Mouse (Mus musculus) liver, embryonic 16.5 days (tissue): Measurements from ENCODE around the gene Hnrnpr. TPM values are rescaled to one million over a fixed set of nuclear protein-coding genes. Genes with fewer than 3 reads are reported as not detected.

Experiments
- ATAC-seq: fragments of 200-750 bp; cut with Nextera tagmentation; 2 replicates; pipeline ENCODE4 v1.8.0; 2017; ENCODE audit warnings: low read depth, mild to moderate bottlenecking, moderate number of reproducible peaks, moderate library complexity
- H3K27ac ChIP-seq: fragments of 300-500 bp; sonication (generic); 2 replicates; pipeline ENCODE4 v1.5.1; 2014; ENCODE audit warnings: mild to moderate bottlenecking, low read length
- H3K27me3 ChIP-seq: fragments of 300-500 bp; sonication (generic); 2 replicates; pipeline ENCODE4 v1.6.1; 2014; ENCODE audit warnings: low read depth, low read length, mixed read lengths; ENCODE audit not compliant: control insufficient read depth, insufficient read depth
- H3K36me3 ChIP-seq: fragments of 300-500 bp; sonication (generic); 2 replicates; pipeline ENCODE4 v1.6.1; 2014; ENCODE audit warnings: mild to moderate bottlenecking; ENCODE audit not compliant: control insufficient read depth, insufficient read depth
- H3K4me1 ChIP-seq: fragments of 300-500 bp; sonication (generic); 2 replicates; pipeline ENCODE4 v1.6.1; 2014; ENCODE audit warnings: low read depth, low read length, mixed read lengths; ENCODE audit not compliant: control insufficient read depth
- H3K4me2 ChIP-seq: fragments of 300-500 bp; sonication (generic); 2 replicates; pipeline ENCODE4 v1.6.1; 2014; ENCODE audit warnings: low read depth, low read length, mixed read lengths
- H3K4me3 ChIP-seq: fragments of 300-500 bp; sonication (generic); 2 replicates; pipeline ENCODE4 v1.5.1; 2014; ENCODE audit warnings: low read depth, mild to moderate bottlenecking, low read length
- H3K9ac ChIP-seq: fragments of 300-500 bp; sonication (generic); 2 replicates; pipeline ENCODE4 v1.6.1; 2014; ENCODE audit warnings: low read depth, low read length
- H3K9me3 ChIP-seq: fragments of 300-500 bp; sonication (generic); replicated peaks from 2 replicates; pipeline ENCODE4 v1.6.1; 2016; ENCODE audit warnings: low read length; ENCODE audit not compliant: control insufficient read depth
- WGBS: fragments of 180-500 bp; shearing (Covaris S2); extraction: QIAGEN DNeasy Blood & Tissue Kit; methylation state at CpG from one replicate; pipeline ENCODE4 v1.1.7; 2014; ENCODE audit not compliant: insufficient replicate concordance; 5-methylcytosine and 5-hydroxymethylcytosine counted together
- polyA plus RNA-seq: library from polyadenylated mRNA; unstranded; fragments of >200 nt; fragmentation: Nextera tagmentation; extraction: Ambion mirVana; gene quantifications from 2 replicates; pipeline ENCODE4 v1.2.1, GENCODE M21; 2015

Gene Hnrnpr
- polyA plus RNA-seq, 1 experiment from 2014 or later, result 44.3 TPM

GRCm38 (mm10) chr4:136357026-136357425 lies 46.3 kb downstream of the Hnrnpr start:
- H3K4me3 ChIP-seq, result no peak overlapping the region

DNA sequence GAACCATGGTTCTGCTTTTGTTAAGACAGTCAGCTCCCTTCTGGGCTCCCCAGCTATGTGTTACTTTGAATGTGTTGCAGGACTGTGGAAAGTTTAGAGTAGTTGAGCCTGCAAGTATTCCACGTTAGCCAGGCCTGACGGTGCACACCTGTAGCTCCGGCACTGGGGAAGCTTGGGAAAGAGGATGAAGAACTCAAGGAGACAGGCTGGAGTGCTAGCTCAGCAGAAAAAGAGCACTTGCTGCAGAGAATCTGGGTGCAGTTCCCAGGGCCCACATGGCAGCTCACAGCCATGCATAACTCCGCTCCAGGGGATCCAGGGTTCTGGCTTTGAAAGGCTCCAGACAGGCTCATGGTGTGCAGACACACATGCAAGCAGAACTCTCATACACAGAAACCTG lies 46.7 kb downstream of the Hnrnpr start:
- no peak overlapping the region for H3K4me3 ChIP-seq
- H3K9ac ChIP-seq, result no peak overlapping the region
- H3K27me3 ChIP-seq, result no peaks in the 10 kb centered on the region
- no peak overlapping the region for H3K4me2 ChIP-seq
- WGBS, result 87% methylated on average over 4 of the region's 4 CpGs
- H3K4me1 ChIP-seq, result no peaks in the 10 kb centered on the region
- peaks cover 25% of the 10 kb centered on the region for H3K36me3 ChIP-seq
- ATAC-seq, result no peak
- H3K9me3 ChIP-seq, result no peaks in the 10 kb centered on the region
- no peak overlapping the region for H3K27ac ChIP-seq

More at GRCm38 (mm10) chr4:136357026-136357425, 46.3 kb downstream of the Hnrnpr start:
- Histone ChIP-seq H3K36me3 (peaks cover 25% of the 10 kb centered on the region), H3K9me3 (no peaks in the 10 kb centered on the region), H3K27ac (no peak overlapping the region), H3K27me3 (no peaks in the 10 kb centered on the region), H3K4me2 (no peak overlapping the region), H3K9ac (no peak overlapping the region), H3K4me1 (no peaks in the 10 kb centered on the region)
- ATAC-seq, result no peak
- WGBS, result 64% methylated on average over 6 of the region's 6 CpGs

- Histone ChIP-seq H3K9ac (no peak overlapping the region), H3K4me2 (no peak overlapping the region), H3K36me3 (no peaks in the 10 kb centered on the region), H3K4me1 (no peaks in the 10 kb centered on the region), H3K9me3 (no peaks in the 10 kb centered on the region), H3K27ac (no peak overlapping the region), H3K27me3 (no peaks in the 10 kb centered on the region), H3K4me3 (no peak overlapping the region)
- 45% methylated on average over 4 of the region's 4 CpGs for WGBS
- ATAC-seq, result no peak
Observed at GRCm38 (mm10) chr4:136367856-136368255, 57.1 kb downstream of the Hnrnpr start.

- no peaks in the 10 kb centered on the region for H3K4me1 ChIP-seq
- H3K9me3 ChIP-seq, result no peaks in the 10 kb centered on the region
- H3K4me3 ChIP-seq, result no peak overlapping the region
- WGBS, result under 1% methylated on average over 3 of the region's 3 CpGs
- H3K4me2 ChIP-seq, result no peak overlapping the region
- H3K9ac ChIP-seq, result no peak overlapping the region
- H3K27ac ChIP-seq, result no peak overlapping the region
- no peaks in the 10 kb centered on the region for H3K27me3 ChIP-seq
- no peaks in the 10 kb centered on the region for H3K36me3 ChIP-seq
- no peak for ATAC-seq
Observed at GRCm38 (mm10) chr4:136369727-136370126, 59.0 kb downstream of the Hnrnpr start.

DNA sequence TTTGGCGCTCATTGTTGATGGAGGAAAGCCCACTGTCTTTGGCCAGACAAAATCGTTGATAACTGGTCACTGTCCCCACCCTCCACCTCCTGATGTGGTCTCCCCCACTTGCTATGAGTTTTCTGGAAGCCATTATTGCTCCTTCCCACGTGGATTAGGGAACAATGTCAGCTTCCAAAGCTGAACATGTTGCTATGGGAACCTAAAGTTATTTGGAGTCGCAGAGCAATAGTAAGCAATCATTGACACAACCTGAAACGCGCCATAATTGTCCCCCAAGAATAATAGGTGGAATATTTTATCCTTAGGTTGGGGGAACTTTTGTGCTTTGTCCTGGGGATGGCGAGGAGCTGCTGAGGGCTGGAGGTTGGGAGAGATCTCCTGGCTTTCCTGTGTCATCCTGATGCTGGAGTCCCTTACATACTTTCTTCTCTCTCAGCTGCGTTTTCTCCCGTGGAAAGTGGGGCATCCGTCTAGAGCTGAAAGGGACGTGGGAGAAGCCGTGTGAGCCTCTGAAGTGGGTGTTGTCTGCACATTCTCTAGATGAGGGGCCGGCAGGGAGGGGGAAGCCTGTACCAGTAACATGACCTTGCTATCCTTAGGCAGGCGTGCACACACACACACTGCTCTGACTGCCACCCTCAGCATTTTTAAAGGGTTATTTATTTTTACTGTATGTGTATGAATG lies 62.9 kb downstream of the Hnrnpr start:
- H3K9me3 ChIP-seq, result no peaks in the 10 kb centered on the region
- no peak overlapping the region for H3K4me2 ChIP-seq
- no peak overlapping the region for H3K4me3 ChIP-seq
- ATAC-seq, result no peak
- H3K4me1 ChIP-seq, result no peaks in the 10 kb centered on the region
- H3K36me3 ChIP-seq, result no peaks in the 10 kb centered on the region
- no peaks in the 10 kb centered on the region for H3K27me3 ChIP-seq
- 56% methylated on average over 14 of the region's 14 CpGs for WGBS
- no peak overlapping the region for H3K27ac ChIP-seq
- no peak overlapping the region for H3K9ac ChIP-seq

DNA sequence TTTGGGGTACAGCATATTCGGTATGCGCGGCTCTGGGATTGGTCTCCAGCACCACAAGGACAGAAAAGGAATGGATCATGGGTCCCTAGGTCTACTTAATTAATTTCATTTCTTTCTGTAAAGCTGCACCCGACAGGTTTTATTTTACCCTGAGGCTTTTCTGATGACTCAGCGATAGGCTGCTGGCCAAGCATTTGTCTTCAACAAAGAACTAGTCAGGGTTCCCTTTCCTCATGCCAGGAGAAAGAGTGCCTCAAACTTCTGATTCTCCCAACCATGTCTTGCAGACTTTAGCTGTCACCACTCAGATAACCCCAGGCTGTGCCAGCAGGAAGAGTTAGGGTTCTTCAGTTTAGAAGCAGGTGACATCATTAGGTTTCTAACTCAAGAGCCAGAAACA lies 66.3 kb downstream of the Hnrnpr start:
- H3K4me1 ChIP-seq, result no peaks in the 10 kb centered on the region
- 76% methylated on average over 5 of the region's 5 CpGs for WGBS
- H3K27me3 ChIP-seq, result no peaks in the 10 kb centered on the region
- no peaks in the 10 kb centered on the region for H3K9me3 ChIP-seq
- no peak overlapping the region for H3K4me3 ChIP-seq
- H3K27ac ChIP-seq, result no peak overlapping the region
- no peak for ATAC-seq
- H3K9ac ChIP-seq, result no peak overlapping the region
- H3K4me2 ChIP-seq, result no peak overlapping the region
- H3K36me3 ChIP-seq, result no peaks in the 10 kb centered on the region

GRCm38 (mm10) chr4:136383052-136383451 lies 72.3 kb downstream of the Hnrnpr start:
- ATAC-seq, result no peak
- Histone ChIP-seq H3K27me3 (no peaks in the 10 kb centered on the region), H3K4me3 (no peak overlapping the region), H3K9ac (no peak overlapping the region), H3K4me2 (no peak overlapping the region), H3K9me3 (no peaks in the 10 kb centered on the region), H3K4me1 (no peaks in the 10 kb centered on the region), H3K36me3 (no peaks in the 10 kb centered on the region), H3K27ac (no peak overlapping the region)
- 69% methylated on average over 5 of the region's 5 CpGs for WGBS

DNA sequence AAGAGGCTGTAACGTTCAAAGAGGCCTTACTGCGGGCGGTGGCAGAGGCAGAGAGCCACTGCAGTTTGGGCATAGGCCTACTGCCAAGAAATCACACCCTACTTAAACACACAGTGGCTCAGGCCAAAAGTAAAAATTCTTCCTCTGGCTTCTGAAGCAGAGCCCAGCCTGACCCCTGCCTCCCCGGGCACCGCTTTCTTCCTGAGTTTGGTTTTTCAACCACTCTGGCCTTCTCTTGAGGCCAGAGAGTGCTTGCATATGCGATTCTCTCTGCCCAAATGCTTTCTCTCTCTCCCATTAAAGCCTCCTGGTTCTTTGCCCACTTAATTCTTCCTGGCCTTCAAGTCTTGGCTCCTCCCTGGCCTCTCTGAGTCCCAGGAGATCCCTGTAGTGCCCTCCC lies 73.1 kb downstream of the Hnrnpr start:
- H3K4me2 ChIP-seq, result no peak overlapping the region
- H3K4me1 ChIP-seq, result no peaks in the 10 kb centered on the region
- H3K27me3 ChIP-seq, result no peaks in the 10 kb centered on the region
- no peaks in the 10 kb centered on the region for H3K36me3 ChIP-seq
- ATAC-seq, result no peak
- H3K9me3 ChIP-seq, result no peaks in the 10 kb centered on the region
- H3K9ac ChIP-seq, result no peak overlapping the region
- no peak overlapping the region for H3K4me3 ChIP-seq
- no peak overlapping the region for H3K27ac ChIP-seq
- WGBS, result 81% methylated on average over 6 of the region's 6 CpGs

DNA sequence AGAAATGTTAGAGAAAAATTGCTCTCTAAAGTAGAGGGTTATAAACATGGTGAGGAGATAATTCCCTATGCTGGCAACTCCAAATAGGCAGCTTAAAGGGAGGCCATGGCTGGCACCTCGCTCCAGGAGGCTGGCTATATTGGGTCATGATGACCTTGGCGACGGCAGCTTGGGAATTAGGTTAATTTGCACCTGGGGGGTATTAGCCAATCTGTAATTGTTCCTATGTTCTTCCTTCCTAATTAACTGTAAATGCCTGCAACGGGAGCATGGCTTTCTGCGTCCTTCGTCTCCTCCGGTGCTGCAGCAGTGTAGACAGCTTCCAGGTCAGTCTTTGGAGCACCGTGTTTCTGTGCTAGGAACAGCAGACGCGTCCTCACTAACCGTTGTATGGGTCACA lies 76.5 kb downstream of the Hnrnpr start:
- no peak overlapping the region for H3K9ac ChIP-seq
- no peaks in the 10 kb centered on the region for H3K27me3 ChIP-seq
- no peaks in the 10 kb centered on the region for H3K4me1 ChIP-seq
- no peak overlapping the region for H3K27ac ChIP-seq
- no peaks in the 10 kb centered on the region for H3K9me3 ChIP-seq
- no peak overlapping the region for H3K4me2 ChIP-seq
- no peaks in the 10 kb centered on the region for H3K36me3 ChIP-seq
- ATAC-seq, result no peak
- H3K4me3 ChIP-seq, result no peak overlapping the region
- WGBS, result 59% methylated on average over 11 of the region's 11 CpGs
